Mouse (Mus musculus): ENCODE data around the gene Ugt1a1.

The Ugt1a1 gene

DNA sequence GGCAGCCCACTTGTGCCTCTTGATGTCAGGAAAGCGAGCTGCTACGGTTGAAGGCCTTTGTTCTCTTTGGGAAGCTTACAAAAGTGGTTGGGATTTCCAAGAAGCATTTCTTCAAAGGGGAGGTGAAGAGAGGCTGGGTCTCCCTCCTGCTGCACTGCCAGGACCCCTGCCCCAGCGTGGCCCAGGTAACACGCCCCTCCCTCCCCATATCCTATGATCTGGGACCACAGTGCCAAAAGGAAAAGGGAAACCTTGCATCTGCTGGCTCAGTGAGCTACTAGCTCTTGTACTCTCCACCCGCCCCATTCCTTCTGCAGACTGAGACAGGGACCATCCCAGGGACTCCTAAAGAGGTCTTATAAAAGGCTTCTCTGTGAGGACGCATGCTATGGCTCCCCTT, 45.9 kb downstream of the Ugt1a1 start:
- DNase-seq (ENCODE audit: low read depth, low spot score) = no peak

GRCm38 (mm10) chr1:88258361-88258760, 46.6 kb downstream of the Ugt1a1 start:
- no peak for DNase-seq (ENCODE audit: low read depth, low spot score)

GRCm38 (mm10) chr1:88258881-88259642, 47.3 kb downstream of the Ugt1a1 start:
- DNase-seq (ENCODE audit: low read depth, low spot score) = peak; percentile 50

DNA sequence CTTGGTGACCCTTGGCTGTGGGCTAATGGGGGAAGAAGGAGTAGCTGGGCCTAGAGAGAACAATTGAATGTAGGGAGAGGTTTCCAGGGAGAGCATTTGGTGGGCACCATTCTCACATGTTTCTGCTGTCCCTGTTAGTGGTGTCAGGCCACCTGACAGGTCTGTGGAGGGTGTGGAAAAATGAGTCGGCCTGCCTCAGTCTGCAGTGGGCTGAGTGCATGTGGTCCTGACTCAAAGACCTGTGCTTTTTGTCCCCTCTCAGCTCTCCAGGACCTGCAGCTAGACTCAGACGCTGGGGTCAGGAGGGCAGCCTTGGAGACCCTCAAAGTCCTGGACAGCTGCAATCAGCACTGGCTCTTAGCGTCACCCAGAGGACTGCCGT, 47.9 kb downstream of the Ugt1a1 start:
- no peak for DNase-seq (ENCODE audit: low read depth, low spot score)

- DNase-seq (ENCODE audit: low read depth, low spot score) = peak; percentile 41
These were observed 48.4 kb downstream of the Ugt1a1 start for GRCm38 (mm10) chr1:88260114-88260513.

- no peak for DNase-seq (ENCODE audit: low read depth, low spot score)
These were observed 49.0 kb downstream of the Ugt1a1 start for GRCm38 (mm10) chr1:88260604-88261377.

- DNase-seq (ENCODE audit: low read depth, low spot score) = no peak
These were observed 49.9 kb downstream of the Ugt1a1 start for GRCm38 (mm10) chr1:88261706-88262105.

GRCm38 (mm10) chr1:88262255-88262654, 50.5 kb downstream of the Ugt1a1 start:
- peak; percentile 99 for DNase-seq (ENCODE audit: low read depth, low spot score)

- no peak for DNase-seq (ENCODE audit: low read depth, low spot score)
These were observed 51.2 kb downstream of the Ugt1a1 start for GRCm38 (mm10) chr1:88262961-88263360.

GRCm38 (mm10) chr1:88263778-88264177, 52.0 kb downstream of the Ugt1a1 start:
- DNase-seq (ENCODE audit: low read depth, low spot score) = no peak

DNA sequence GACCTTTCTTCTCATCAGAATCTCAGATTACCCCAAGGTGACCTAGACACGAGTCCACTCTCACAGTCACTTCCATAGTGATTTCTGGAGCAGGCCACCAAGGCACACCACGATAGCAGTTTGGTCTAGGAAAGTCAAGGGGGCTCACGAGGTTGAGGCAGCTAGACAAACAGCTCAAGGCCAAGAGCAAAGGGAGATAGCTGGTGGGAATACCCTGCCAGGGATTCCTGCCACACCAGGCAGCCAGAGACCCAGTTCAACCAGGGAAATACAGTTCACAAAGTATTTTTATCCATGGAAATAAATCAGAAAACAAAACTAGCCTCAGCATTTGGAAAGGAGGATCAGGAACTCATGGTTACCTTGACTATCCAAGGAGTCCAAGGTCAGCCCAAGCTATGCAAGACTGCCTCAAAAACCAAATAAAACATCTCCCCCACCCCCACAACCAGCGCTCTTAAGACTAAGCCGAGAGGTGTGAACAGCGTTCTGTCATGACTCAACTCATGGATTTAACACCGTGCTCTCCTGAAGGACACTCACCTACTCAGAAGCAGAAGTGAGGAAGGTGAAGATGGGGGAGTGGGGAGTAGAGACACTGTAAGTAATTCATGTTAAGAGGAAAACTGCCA, 52.6 kb downstream of the Ugt1a1 start:
- no peak for DNase-seq (ENCODE audit: low read depth, low spot score)

GRCm38 (mm10) chr1:88264869-88265240, 53.1 kb downstream of the Ugt1a1 start:
- no peak for DNase-seq (ENCODE audit: low read depth, low spot score)

GRCm38 (mm10) chr1:88266123-88266522, 54.4 kb downstream of the Ugt1a1 start:
- no peak for DNase-seq (ENCODE audit: low read depth, low spot score)

GRCm38 (mm10) chr1:88267489-88267888, 55.7 kb downstream of the Ugt1a1 start:
- no peak for DNase-seq (ENCODE audit: low read depth, low spot score)

DNA sequence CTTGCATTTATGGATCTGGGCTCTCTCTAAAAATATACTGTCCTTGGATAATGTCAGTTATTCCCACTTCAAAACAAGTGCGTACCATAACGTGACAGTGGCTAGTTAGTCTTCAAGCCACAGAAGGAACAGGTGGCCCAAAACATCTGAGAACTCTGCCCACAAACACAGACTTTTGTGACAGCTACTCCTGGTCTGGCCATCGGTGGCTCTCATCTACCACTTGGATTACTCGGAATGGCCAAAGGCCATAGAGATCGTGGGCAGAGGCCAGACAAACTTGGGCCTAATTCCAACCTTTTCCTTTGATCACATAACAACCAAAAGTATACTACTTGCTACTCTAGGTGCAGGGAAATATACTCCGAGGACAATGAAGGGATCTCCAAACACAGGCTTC, 56.3 kb downstream of the Ugt1a1 start:
- no peak for DNase-seq (ENCODE audit: low read depth, low spot score)
